ENCODE assay signal across 21 mouse cellular contexts in the genomic region with DNA sequence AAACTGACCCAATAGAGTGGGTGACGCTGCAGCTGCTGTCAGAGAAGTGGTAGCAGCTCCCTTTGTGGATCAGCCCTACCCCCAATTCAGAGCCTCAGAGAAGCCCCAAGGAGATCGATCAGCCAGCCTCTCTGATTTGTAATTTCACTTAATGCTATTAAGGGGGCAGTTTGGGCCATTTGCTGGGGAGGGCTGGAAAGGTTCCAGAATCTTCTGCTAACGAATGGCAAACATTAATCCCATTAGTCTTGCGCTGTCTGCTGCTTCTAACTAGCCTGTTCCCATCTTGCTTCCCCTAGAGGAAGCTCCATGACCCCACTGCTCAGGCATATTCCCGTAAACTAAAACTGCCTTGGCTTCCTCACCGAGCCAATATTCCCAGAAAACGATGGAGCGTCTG. TPM values are rescaled to one million over a fixed set of nuclear protein-coding genes. Genes with fewer than 3 reads are reported as not detected.
DNase-seq lines count a peak whose midpoint lies in the region; ATAC-seq and TF ChIP-seq lines count a peak whose summit lies in the region.
"Had no signal": no experiment of that assay in that cellular context is flagged by ENCODE, and none has a peak within 500 bp of the region (broad histone marks: within the 10 kb centered on the region; RNA-seq: fewer than 3 reads in every experiment).

No protein-coding gene starts in this region.

- no peak for TF ChIP-seq CTCF in layer of hippocampus, adult 2 months (conservative IDR thresholded peaks at IDR 0.05)
- TF ChIP-seq CTCF in midbrain, postnatal 0 days (IDR thresholded peaks at IDR 0.05) = no peak

- H3K9me3 ChIP-seq in embryonic facial prominence, embryonic 11.5 days (replicated peaks; ENCODE audit: control insufficient read depth, low read length) = no peaks in the 10 kb centered on the region
- H3K9me3 ChIP-seq in embryonic facial prominence, embryonic 10.5 days = no peaks in the 10 kb centered on the region
- H3K9me3 ChIP-seq in midbrain, postnatal 0 days (ENCODE audit: low read length) = no peaks in the 10 kb centered on the region
- H3K9me3 ChIP-seq in midbrain, embryonic 11.5 days (ENCODE audit: control insufficient read depth, low read length) = no peaks in the 10 kb centered on the region
- H3K9me3 ChIP-seq: embryonic facial prominence, embryonic 12.5 days; forebrain, embryonic 12.5 days; heart, embryonic 15.5 days had no signal

- H3K4me1 ChIP-seq in embryonic facial prominence, embryonic 11.5 days (ENCODE audit: control insufficient read depth, insufficient read depth, low read length) = no peaks in the 10 kb centered on the region
- H3K4me1 ChIP-seq in embryonic facial prominence, embryonic 10.5 days = peaks cover 19% of the 10 kb centered on the region
- H3K4me1 ChIP-seq in midbrain, postnatal 0 days (ENCODE audit: insufficient read depth, low read length) = no peaks in the 10 kb centered on the region; the same call in 1 of the 2 replicates
- 0 out of 2 replicates have a peak, but pooled peaks cover 3% of the 10 kb centered on the region for H3K4me1 ChIP-seq in midbrain, embryonic 11.5 days (ENCODE audit: control insufficient read depth, insufficient read depth, low read length)
- H3K4me1 ChIP-seq: embryonic facial prominence, embryonic 12.5 days; heart, embryonic 15.5 days had no signal

- H3K27me3 ChIP-seq in embryonic facial prominence, embryonic 11.5 days (ENCODE audit: control insufficient read depth, insufficient read depth, low read length) = no peaks in the 10 kb centered on the region
- H3K27me3 ChIP-seq in embryonic facial prominence, embryonic 10.5 days (replicated peaks; ENCODE audit: low read depth, poor library complexity, severe bottlenecking) = peaks cover 16% of the 10 kb centered on the region
- H3K27me3 ChIP-seq in midbrain, postnatal 0 days (ENCODE audit: insufficient read depth, low read length) = no peaks in the 10 kb centered on the region
- no peaks in the 10 kb centered on the region for H3K27me3 ChIP-seq in midbrain, embryonic 11.5 days (ENCODE audit: control insufficient read depth, insufficient read depth, low read length)
- H3K27me3 ChIP-seq: embryonic facial prominence, embryonic 12.5 days had no signal

- no peak for DNase-seq in embryonic facial prominence, embryonic 11.5 days (ENCODE audit: low spot score)
- DNase-seq in embryonic facial prominence, embryonic 10.5 days (ENCODE audit: low spot score) = no peak
- DNase-seq in layer of hippocampus, adult 2 months (ENCODE audit: low spot score in 2 of 2) = no peak
- no peak for DNase-seq in layer of hippocampus, adult 9-10 months (ENCODE audit: low spot score)
- DNase-seq in midbrain, postnatal 0 days (ENCODE audit: low spot score) = peak; percentile 42
- DNase-seq in midbrain, embryonic 11.5 days (ENCODE audit: low spot score, missing footprints) = no peak
- DNase-seq in retina, embryonic 14.5 days (ENCODE audit: low spot score) = peak; percentile 42
- no peak for DNase-seq in left cerebral cortex, postnatal 14 days (ENCODE audit: low spot score in 2 of 2)
- DNase-seq: adrenal gland, postnatal 10 days; cerebellum, adult 18-20 months; cerebellum, adult 9-11 months; gastrocnemius, postnatal 10 days; heart, adult 2 months; heart, postnatal 14 days had no signal

- H3K27ac ChIP-seq in embryonic facial prominence, embryonic 11.5 days (replicated peaks; ENCODE audit: low read depth, low read length) = 0 out of 2 replicates have a peak overlapping the region, but pooled peaks have one; percentile 8
- no peak overlapping the region for H3K27ac ChIP-seq in embryonic facial prominence, embryonic 10.5 days (replicated peaks)
- peak overlapping the region; percentile 64; the same call in 1 of the 2 replicates for H3K27ac ChIP-seq in layer of hippocampus, adult 2 months
- H3K27ac ChIP-seq in midbrain, postnatal 0 days (ENCODE audit: low read depth, low read length) = no peak overlapping the region
- H3K27ac ChIP-seq in midbrain, embryonic 11.5 days (ENCODE audit: low read depth, low read length) = no peak overlapping the region
- H3K27ac ChIP-seq: embryonic facial prominence, embryonic 12.5 days; forebrain, embryonic 12.5 days; heart, adult 2 months; heart, embryonic 15.5 days had no signal

- no peak overlapping the region for H3K9ac ChIP-seq in embryonic facial prominence, embryonic 11.5 days (replicated peaks; ENCODE audit: low read length)
- H3K9ac ChIP-seq in midbrain, postnatal 0 days (replicated peaks; ENCODE audit: low read length, poor library complexity, severe bottlenecking) = no peak overlapping the region
- H3K9ac ChIP-seq in midbrain, embryonic 11.5 days (ENCODE audit: low read length) = no peak overlapping the region
- H3K9ac ChIP-seq: embryonic facial prominence, embryonic 12.5 days; forebrain, embryonic 12.5 days; heart, embryonic 15.5 days had no signal

- 50% methylated on average over 8 of the region's 8 CpGs for WGBS in embryonic facial prominence, embryonic 11.5 days
- 58% methylated on average over 8 of the region's 8 CpGs for WGBS in embryonic facial prominence, embryonic 10.5 days
- 36% methylated on average over 8 of the region's 8 CpGs for WGBS in midbrain, postnatal 0 days
- 56% methylated on average over 8 of the region's 8 CpGs for WGBS in midbrain, embryonic 11.5 days

- intact Hi-C loops in left cerebral cortex, postnatal 14 days (cut with DNase I) = no loop called here

- no peak overlapping the region for H3K4me2 ChIP-seq in embryonic facial prominence, embryonic 11.5 days (ENCODE audit: low read depth, low read length)
- H3K4me2 ChIP-seq in midbrain, postnatal 0 days (ENCODE audit: low read depth, low read length, poor library complexity, severe bottlenecking) = no peak overlapping the region
- no peak overlapping the region for H3K4me2 ChIP-seq in midbrain, embryonic 11.5 days
- H3K4me2 ChIP-seq: embryonic facial prominence, embryonic 12.5 days; forebrain, embryonic 12.5 days; heart, embryonic 11.5 days; heart, embryonic 15.5 days had no signal

- H3K36me3 ChIP-seq in embryonic facial prominence, embryonic 11.5 days (replicated peaks; ENCODE audit: control insufficient read depth, insufficient read depth, low read depth, low read length) = no peaks in the 10 kb centered on the region
- no peaks in the 10 kb centered on the region for H3K36me3 ChIP-seq in embryonic facial prominence, embryonic 10.5 days (replicated peaks)
- H3K36me3 ChIP-seq in midbrain, postnatal 0 days (ENCODE audit: insufficient read depth, low read length) = no peaks in the 10 kb centered on the region
- H3K36me3 ChIP-seq in midbrain, embryonic 11.5 days (ENCODE audit: control insufficient read depth, insufficient read depth, low read length) = no peaks in the 10 kb centered on the region
- H3K36me3 ChIP-seq: embryonic facial prominence, embryonic 12.5 days; forebrain, embryonic 12.5 days; heart, embryonic 15.5 days had no signal

- no peak overlapping the region for H3K4me3 ChIP-seq in embryonic facial prominence, embryonic 11.5 days (ENCODE audit: low read depth, low read length)
- H3K4me3 ChIP-seq in embryonic facial prominence, embryonic 10.5 days = no peak overlapping the region
- H3K4me3 ChIP-seq in layer of hippocampus, adult 2 months = no peak overlapping the region
- H3K4me3 ChIP-seq in midbrain, postnatal 0 days (ENCODE audit: low read depth, low read length) = no peak overlapping the region
- H3K4me3 ChIP-seq in midbrain, embryonic 11.5 days (ENCODE audit: low read depth, low read length) = no peak overlapping the region
- H3K4me3 ChIP-seq: embryonic facial prominence, embryonic 12.5 days; forebrain, embryonic 12.5 days; heart, adult 2 months; heart, embryonic 15.5 days had no signal

- ATAC-seq in embryonic facial prominence, embryonic 11.5 days (replicated peaks; ENCODE audit: insufficient number of reproducible peaks, low FRiP score, low TSS enrichment, low read depth) = no peak
- no peak for ATAC-seq in midbrain, postnatal 0 days (ENCODE audit: low FRiP score)
- no peak for ATAC-seq in midbrain, embryonic 11.5 days (ENCODE audit: low FRiP score)
- ATAC-seq: forebrain, embryonic 16.5 days had no signal

RNA-seq across cellular contexts. Expression of gene Lrrn2, which starts 59.9 kb away (rescaled TPM):
- 3.0 and 3.5 TPM in 2 replicates for polyA plus RNA-seq in embryonic facial prominence, embryonic 11.5 days (2014; fragmentation: Nextera tagmentation; extraction: Ambion mirVana)
- polyA plus RNA-seq in embryonic facial prominence, embryonic 10.5 days (2016; fragmentation: Nextera tagmentation; extraction: Ambion mirVana) = 3.4 and 3.6 TPM in 2 replicates
- 100 to 1,000 TPM; 218 to 236 TPM for total RNA-seq in layer of hippocampus, adult 2 months (2021)
- total RNA-seq in midbrain, postnatal 0 days (2014; rRNA removed) = 44.6 and 48.9 TPM in 2 replicates
- polyA plus RNA-seq in midbrain, postnatal 0 days (2015; fragmentation: Nextera tagmentation; extraction: Ambion mirVana) = 74.4 and 76.6 TPM in 2 replicates
- 8.0 and 9.4 TPM in 2 replicates for polyA plus RNA-seq in midbrain, embryonic 11.5 days (2014; fragmentation: Nextera tagmentation; extraction: Ambion mirVana)
- total RNA-seq in left cerebral cortex, postnatal 14 days (2021) = 100 to 1,000 TPM in 1 of 2 experiments, 10 to 100 TPM in 1; 96.6 to 112 TPM
- total RNA-seq: hematopoietic stem cell, adult 5-6 weeks; MEL had no signal

Comparison
In these comparisons a context has a peak if more than half of its experiments do, and no peak if none do; other contexts are left out.
1. DNase-seq: peak in midbrain, postnatal 0 days (single experiment) and retina, embryonic 14.5 days (single experiment); none in embryonic facial prominence, embryonic 11.5 days (single experiment), embryonic facial prominence, embryonic 10.5 days (single experiment), layer of hippocampus, adult 2 months (0 of 2), layer of hippocampus, adult 9-10 months (single experiment), midbrain, embryonic 11.5 days (single experiment) and left cerebral cortex, postnatal 14 days (0 of 2).
2. H3K27ac ChIP-seq: peak in embryonic facial prominence, embryonic 11.5 days (single experiment) and layer of hippocampus, adult 2 months (single experiment); none in embryonic facial prominence, embryonic 10.5 days (single experiment), midbrain, postnatal 0 days (single experiment) and midbrain, embryonic 11.5 days (single experiment).